Mouse (Mus musculus) E14TG2a.4 (cell line): ENCODE data around the gene Rsph10b.
"Not testable (repeated sequence)": the region's sequence is repeated elsewhere in the genome, so short reads cannot be mapped to it uniquely, and the experiment has no call there.

Source experiments
- H3K27me3 ChIP-seq: 2 replicates; pipeline ENCODE4 v1.6.1; 2014; ENCODE audit warnings: low read length, control low read depth; ENCODE audit not compliant: insufficient read depth
- H3K36me3 ChIP-seq: 2 replicates; pipeline ENCODE4 v1.6.1; 2014; ENCODE audit warnings: low read length, control low read depth; ENCODE audit not compliant: insufficient read depth
- H3K4me1 ChIP-seq: replicated peaks from 2 replicates; pipeline ENCODE4 v1.6.1; 2014; ENCODE audit warnings: low read depth, low read length, control low read depth
- H3K4me3 ChIP-seq: replicated peaks from 2 replicates; pipeline ENCODE4 v1.5.1; 2014; ENCODE audit warnings: mild to moderate bottlenecking, low read length
- H3K9me3 ChIP-seq: 2 replicates; pipeline ENCODE4 v1.6.1; 2014; ENCODE audit warnings: low read length, control low read depth
- CTCF ChIP-seq: conservative IDR thresholded peaks from 2 replicates; pipeline ENCODE4 v1.5.1; 2014; ENCODE audit warnings: low read length
- NANOG ChIP-seq: IDR thresholded peaks from 2 replicates; pipeline ENCODE4 v1.6.1; 2014; ENCODE audit warnings: borderline replicate concordance, low read length, mixed read lengths
- POU5F1 ChIP-seq: IDR thresholded peaks from 2 replicates; pipeline ENCODE4 v1.6.1; 2014; ENCODE audit warnings: low read length, borderline replicate concordance

The Rsph10b gene

GRCm38 (mm10) chr5:143993260-143993659, 60.4 kb downstream of the Rsph10b start:
- H3K9me3 ChIP-seq: no peaks in the 10 kb centered on the region
- TF ChIP-seq POU5F1: no peak
- TF ChIP-seq CTCF: no peak

DNA sequence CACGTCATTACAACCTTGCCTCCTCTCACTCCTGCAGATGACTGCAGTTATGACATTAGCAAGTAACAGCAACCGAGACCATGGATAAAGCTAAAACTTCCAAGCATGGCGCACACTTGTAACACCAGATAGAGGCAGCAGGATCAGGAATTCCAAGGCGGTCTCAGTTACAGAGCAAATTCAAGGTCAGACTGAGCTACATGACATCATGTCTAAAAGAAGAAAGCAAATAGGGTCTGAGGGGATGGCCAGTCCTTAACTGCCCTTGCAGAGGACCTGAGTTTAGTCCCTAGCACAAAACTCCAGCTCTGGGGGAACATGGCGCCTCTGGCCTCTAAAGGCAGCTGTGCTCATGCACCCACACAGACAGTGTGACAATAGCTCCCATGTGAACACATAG, 61.0 kb downstream of the Rsph10b start:
- Histone ChIP-seq H3K4me1 (peaks cover 44% of the 10 kb centered on the region), H3K4me3 (no peak overlapping the region), H3K36me3 (peaks cover 98% of the 10 kb centered on the region), H3K27me3 (no peaks in the 10 kb centered on the region), H3K9me3 (no peaks in the 10 kb centered on the region)
- no peak for TF ChIP-seq POU5F1
- TF ChIP-seq NANOG: no peak
- no peak for TF ChIP-seq CTCF

More at GRCm38 (mm10) chr5:143993260-143993659, 60.4 kb downstream of the Rsph10b start:
- peaks cover 44% of the 10 kb centered on the region for H3K4me1 ChIP-seq
- H3K27me3 ChIP-seq: no peaks in the 10 kb centered on the region
- H3K4me3 ChIP-seq: no peak overlapping the region
- peaks cover 98% of the 10 kb centered on the region for H3K36me3 ChIP-seq

DNA sequence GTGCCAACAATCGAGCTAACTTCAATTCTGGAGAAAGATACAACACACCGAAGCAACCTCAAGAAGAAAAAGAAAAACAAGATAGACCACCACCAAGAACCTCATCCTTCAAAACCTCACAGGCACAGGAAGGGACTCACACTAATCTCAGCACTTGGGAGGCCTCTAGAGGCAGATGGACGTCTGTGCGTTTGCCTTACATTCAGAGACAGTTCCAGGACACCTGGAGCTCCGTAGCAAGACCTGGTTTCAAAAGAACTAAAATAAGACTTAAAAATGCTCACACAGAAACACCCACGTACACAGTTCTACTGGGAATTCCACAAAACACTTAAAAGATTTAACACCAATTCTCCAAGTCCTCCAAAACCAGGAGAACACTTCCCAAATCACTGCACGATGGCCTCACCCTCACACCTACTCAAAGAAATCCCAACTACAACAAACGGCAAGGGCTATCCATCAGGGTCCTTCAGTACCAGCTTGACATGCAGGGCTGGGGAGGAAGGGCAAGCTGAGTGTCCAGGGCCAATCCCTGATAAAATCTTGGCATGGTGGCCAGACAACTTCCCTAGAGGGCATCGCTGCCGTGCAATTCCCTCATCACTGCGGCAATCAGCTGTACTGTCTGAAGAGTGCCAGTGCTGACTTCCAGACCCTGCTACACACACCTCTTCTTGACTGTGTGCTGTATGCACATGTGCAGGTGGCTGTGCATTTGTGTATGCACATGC, 62.0 kb downstream of the Rsph10b start:
- no peaks in the 10 kb centered on the region for H3K27me3 ChIP-seq
- no peaks in the 10 kb centered on the region for H3K9me3 ChIP-seq
- H3K4me3 ChIP-seq: no peak overlapping the region
- peaks cover 98% of the 10 kb centered on the region for H3K36me3 ChIP-seq
- TF ChIP-seq CTCF: 0 out of 2 replicates have a peak, but pooled peaks have one; percentile 7
- no peak for TF ChIP-seq NANOG
- H3K4me1 ChIP-seq: peaks cover 44% of the 10 kb centered on the region

GRCm38 (mm10) chr5:143999409-143999808, 66.6 kb downstream of the Rsph10b start:
- TF ChIP-seq NANOG (no peak), POU5F1 (no peak), CTCF (peak; percentile 72)
- H3K36me3 ChIP-seq: peaks cover 97% of the 10 kb centered on the region
- no peaks in the 10 kb centered on the region for H3K9me3 ChIP-seq
- no peak overlapping the region for H3K4me3 ChIP-seq
- H3K4me1 ChIP-seq: peaks cover 27% of the 10 kb centered on the region
- H3K27me3 ChIP-seq: no peaks in the 10 kb centered on the region

DNA sequence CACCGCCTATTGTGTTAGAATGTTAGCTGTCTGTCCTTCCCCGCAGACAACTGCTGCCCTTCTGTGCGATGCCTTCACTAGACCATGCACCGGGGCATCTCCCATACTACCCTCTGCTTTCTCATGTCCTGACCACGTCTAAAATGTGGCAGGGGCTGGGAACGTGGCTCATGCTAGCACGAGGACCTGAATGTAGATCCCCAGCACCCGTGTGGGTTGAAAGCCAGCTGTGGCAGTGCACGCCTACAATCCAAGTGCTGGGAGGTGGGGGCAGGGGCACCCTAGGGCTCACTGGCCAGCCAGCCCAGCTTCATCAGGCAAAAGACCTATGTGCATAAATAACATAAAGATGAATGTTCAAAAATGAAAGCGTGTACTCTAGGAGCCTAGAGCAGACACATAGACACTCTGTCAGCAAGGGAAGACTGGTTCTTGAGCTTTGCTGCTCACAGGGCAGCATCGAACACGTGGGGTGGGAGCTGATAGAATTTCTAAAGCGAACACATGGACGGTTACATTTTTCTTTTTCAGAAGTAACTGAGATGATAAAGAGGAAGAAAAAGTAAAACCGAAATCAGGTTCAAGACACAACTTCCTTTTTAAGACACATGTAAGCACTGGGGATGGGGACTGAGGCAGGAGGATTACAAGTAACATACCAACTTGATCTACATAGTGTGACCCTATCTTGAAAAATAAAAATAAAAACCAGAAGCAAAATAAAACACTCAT, 69.8 kb downstream of the Rsph10b start:
- no peaks in the 10 kb centered on the region for H3K9me3 ChIP-seq
- TF ChIP-seq POU5F1 (no peak), NANOG (no peak), CTCF (no peak)
- peaks cover 93% of the 10 kb centered on the region for H3K36me3 ChIP-seq
- no peak overlapping the region for H3K4me3 ChIP-seq
- peaks cover 14% of the 10 kb centered on the region for H3K4me1 ChIP-seq
- no peaks in the 10 kb centered on the region for H3K27me3 ChIP-seq

DNA sequence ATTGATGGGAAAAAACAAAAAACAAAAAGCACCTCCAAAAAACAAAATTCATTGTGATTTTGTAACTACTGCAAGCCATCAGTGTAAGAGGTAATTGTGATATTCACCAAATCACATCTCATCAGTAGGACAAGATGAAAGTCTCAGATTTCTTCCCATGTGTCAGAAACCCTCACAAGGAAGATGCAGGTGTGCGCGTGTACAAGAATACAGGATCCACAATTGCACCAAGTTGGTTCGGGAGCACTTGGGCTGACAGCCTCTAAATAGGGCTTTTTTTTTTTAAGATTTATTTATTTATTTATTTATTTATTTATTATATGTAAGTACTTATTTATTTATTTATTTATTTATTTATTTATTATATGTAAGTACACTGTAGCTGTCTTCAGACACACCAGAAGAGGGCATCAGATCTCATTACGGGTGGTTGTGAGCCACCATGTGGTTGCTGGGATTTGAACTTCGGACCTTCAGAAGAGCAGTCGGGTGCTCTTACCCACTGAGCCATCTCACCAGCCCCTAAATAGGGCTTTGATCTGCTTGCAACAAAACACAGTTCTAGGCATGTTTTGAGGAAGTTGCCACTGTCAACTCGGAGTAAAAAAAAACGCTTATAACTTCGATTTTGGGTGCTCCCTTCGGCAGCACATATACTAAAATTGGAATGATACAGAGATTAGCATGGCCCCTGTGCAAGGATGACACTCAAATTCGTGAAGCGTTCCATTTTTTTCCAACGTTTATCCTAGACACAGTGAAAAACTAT, 80.7 kb downstream of the Rsph10b start:
- H3K4me3 ChIP-seq: peak overlapping the region; percentile 96
- peaks cover 40% of the 10 kb centered on the region for H3K36me3 ChIP-seq
- not testable (repeated sequence) for H3K27me3 ChIP-seq, H3K9me3 ChIP-seq, H3K4me1 ChIP-seq

DNA sequence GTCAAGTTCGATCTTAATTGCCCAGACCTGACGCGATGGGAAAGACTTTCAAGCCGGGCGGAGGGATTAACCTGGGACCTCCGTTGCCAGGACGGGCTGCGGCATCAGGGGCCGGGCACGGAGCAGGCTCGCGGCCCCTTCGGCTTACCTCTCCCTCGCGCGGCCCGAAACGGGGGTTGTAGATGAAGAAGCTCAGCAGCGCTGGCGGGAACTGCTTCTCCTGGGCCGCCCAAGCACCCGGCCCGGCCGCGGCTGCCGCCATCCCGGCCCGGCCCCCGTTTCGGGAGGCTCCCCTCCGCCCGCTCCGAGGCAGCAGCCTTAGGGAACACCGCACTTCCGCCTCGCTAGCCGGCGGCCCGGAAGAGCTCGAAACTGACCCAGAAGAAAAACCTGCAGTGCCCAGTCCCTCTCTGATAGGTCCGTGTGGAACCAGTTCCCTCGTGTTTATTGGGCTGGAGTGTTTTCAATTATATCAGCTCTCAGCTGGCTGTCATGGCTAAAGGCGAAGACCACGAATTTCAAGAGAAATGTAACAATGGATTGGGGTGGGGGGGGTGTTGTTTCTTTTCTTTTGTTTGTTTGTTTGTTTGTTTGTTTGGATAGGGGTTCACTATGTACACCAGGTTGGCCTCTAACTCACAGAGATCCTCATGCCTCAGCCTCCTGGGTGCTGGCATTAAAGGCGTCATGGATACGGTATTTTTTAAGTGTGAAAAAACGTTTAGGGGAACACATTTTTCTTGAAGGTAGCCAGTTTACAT, 81.9 kb downstream of the Rsph10b start, which contains the start of gene Ccz1:
TSS of gene Ccz1 (minus strand) at position 327 of the 761 bp plus-strand sequence.
- no peaks in the 10 kb centered on the region for H3K27me3 ChIP-seq
- H3K4me1 ChIP-seq: peaks cover 8% of the 10 kb centered on the region
- TF ChIP-seq POU5F1 (no peak), NANOG (no peak), CTCF (no peak)
- peak within 1 kb of the TSS; percentile 96 for H3K4me3 ChIP-seq
- H3K36me3 ChIP-seq: peaks cover 29% of the 10 kb centered on the region
- no peaks in the 10 kb centered on the region for H3K9me3 ChIP-seq

- H3K4me3 ChIP-seq: peak overlapping the region; percentile 96
- peaks cover 25% of the 10 kb centered on the region for H3K36me3 ChIP-seq
- no peaks in the 10 kb centered on the region for H3K27me3 ChIP-seq
- TF ChIP-seq NANOG: no peak
- no peak for TF ChIP-seq POU5F1
- no peak for TF ChIP-seq CTCF
- no peaks in the 10 kb centered on the region for H3K9me3 ChIP-seq
- H3K4me1 ChIP-seq: peaks cover 8% of the 10 kb centered on the region
Measured at GRCm38 (mm10) chr5:144015312-144015650, 82.4 kb downstream of the Rsph10b start.
